Mouse (Mus musculus) myocyte (in vitro differentiated cells): ENCODE results near the gene Ttc9b.

Source experiments
- CEBPB ChIP-seq: IDR thresholded peaks from 2 replicates; pipeline ENCODE4 v1.6.1; 2011; ENCODE audit warnings: mild to moderate bottlenecking, moderate library complexity; ENCODE audit not compliant: poor library complexity, insufficient read depth, severe bottlenecking
- E2F4 ChIP-seq: IDR thresholded peaks from one replicate; pipeline ENCODE4 v1.6.1; 2011; ENCODE audit warnings: mild to moderate bottlenecking, control low read depth, moderate library complexity; ENCODE audit not compliant: insufficient read depth
- MAX ChIP-seq: IDR thresholded peaks from one replicate; pipeline ENCODE4 v1.6.1; 2011; ENCODE audit warnings: low read depth, mild to moderate bottlenecking, control low read depth
- MYOG ChIP-seq, 3 experiments: IDR thresholded peaks; one replicate each; pipeline ENCODE4 v1.6.1; 2011; ENCODE audit warnings: control low read depth in 2 of 3, low read depth in 2 of 3, mild to moderate bottlenecking in 2 of 3; ENCODE audit not compliant: insufficient read length in 2 of 3, control insufficient read depth in 1 of 3, insufficient read depth in 1 of 3
- POLR2A ChIP-seq: IDR thresholded peaks from one replicate; pipeline ENCODE4 v1.6.1; 2011; ENCODE audit warnings: low read depth, mild to moderate bottlenecking, control low read depth, moderate library complexity; ENCODE audit not compliant: insufficient read length
- POLR2AphosphoS2 ChIP-seq: IDR thresholded peaks from one replicate; pipeline ENCODE4 v1.6.1; 2011; ENCODE audit warnings: low read depth, control low read depth; ENCODE audit not compliant: insufficient read length
- SRF ChIP-seq: IDR thresholded peaks from one replicate; pipeline ENCODE4 v1.6.1; 2011; ENCODE audit warnings: low read depth; ENCODE audit not compliant: control insufficient read depth, insufficient read length
- TCF12 ChIP-seq: IDR thresholded peaks from one replicate; pipeline ENCODE4 v1.6.1; 2011; ENCODE audit warnings: mild to moderate bottlenecking, control low read depth; ENCODE audit not compliant: poor library complexity, insufficient read depth, severe bottlenecking
- TCF3 ChIP-seq: IDR thresholded peaks from one replicate; pipeline ENCODE4 v1.6.1; 2011; ENCODE audit warnings: low read depth, control low read depth; ENCODE audit not compliant: insufficient read length
- USF1 ChIP-seq: IDR thresholded peaks from one replicate; pipeline ENCODE4 v1.6.1; 2011; ENCODE audit warnings: low read depth, mild to moderate bottlenecking, control low read depth, moderate library complexity

DNA sequence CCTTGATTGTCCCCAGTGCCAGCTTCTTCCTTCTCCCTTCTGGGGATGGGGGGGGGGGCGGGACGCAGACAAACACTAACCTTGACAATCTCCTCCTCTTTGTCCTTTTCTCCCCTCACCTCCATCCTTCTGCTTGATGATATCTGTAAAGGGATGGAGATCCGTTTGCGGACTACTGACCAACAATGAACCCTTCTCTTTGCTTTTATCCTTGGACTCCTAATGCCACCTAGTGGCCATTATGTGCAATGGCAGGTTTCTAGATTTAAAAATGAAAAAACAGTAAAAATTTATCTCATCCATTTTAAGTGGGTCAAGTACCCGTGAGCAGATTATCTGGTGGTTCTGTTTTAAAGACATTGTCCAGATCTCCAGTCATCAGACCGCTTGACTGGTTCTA lies 32.0 kb downstream of the Ttc9b start:
- TF ChIP-seq TCF12 (no peak), CEBPB (no peak), MAX (no peak), E2F4 (no peak), POLR2A (no peak), POLR2AphosphoS2 (no peak), USF1 (no peak), MYOG (IDR thresholded peaks at IDR 0.05; ENCODE audit: control insufficient read depth in 1 of 3, insufficient read depth in 1 of 3, insufficient read length in 2 of 3, low read depth in 2 of 3) (no peak), SRF (no peak), TCF3 (no peak)
